Mouse (Mus musculus) frontal cortex, adult 2 months (tissue): ENCODE measurements around the gene St3gal4. TPM values are rescaled to one million over a fixed set of nuclear protein-coding genes. Genes with fewer than 3 reads are reported as not detected.
A peak's percentile ranks its signal among the peaks of the same experiment; 100 is the strongest.

ENCODE experiments used
- DNase-seq, 2 experiments: peaks; one replicate each; pipeline ENCODE4 v3.0.0; 2022; ENCODE audit warnings: low spot score in 1 of 2; ENCODE audit errors: extremely low spot score in 1 of 2
- polyA plus RNA-seq: library from polyadenylated mRNA; depleted of rRNA; stranded (reverse); fragments of >200 nt; gene quantifications from 2 replicates; pipeline ENCODE4 v1.2.3, GENCODE M21; 2012; rRNA removed

Gene St3gal4
- polyA plus RNA-seq, 1 experiment, result 10.2 TPM

GRCm38 (mm10) chr9:35020015-35020653 lies 98.9 kb downstream of the St3gal4 start:
- DNase-seq, result no peak

GRCm38 (mm10) chr9:35019372-35019771 lies 99.7 kb downstream of the St3gal4 start:
- DNase-seq, result peak; percentile 67 to 94

GRCm38 (mm10) chr9:35018056-35018455 lies 101.0 kb downstream of the St3gal4 start:
- DNase-seq, result peak in 1 of 2 experiments; percentile 15

DNA sequence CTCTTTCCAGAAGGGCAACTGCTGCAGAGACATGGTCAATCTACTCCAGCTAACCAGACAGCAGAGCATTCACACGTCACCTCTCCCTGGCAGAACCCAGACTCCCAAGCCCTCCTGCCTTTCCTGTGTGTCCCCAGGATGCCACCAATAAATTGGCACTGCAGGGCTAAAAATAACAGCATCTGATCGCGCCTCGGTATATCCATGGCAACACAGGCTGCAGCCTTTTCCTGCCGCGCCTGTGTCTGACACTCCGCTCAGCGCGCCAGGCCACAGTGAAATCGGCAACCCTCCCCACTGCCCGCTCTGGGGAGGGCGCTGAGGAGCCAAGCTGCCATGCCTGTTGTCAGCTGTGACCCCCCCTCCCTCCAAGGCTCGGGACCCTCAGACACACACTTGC lies 101.5 kb downstream of the St3gal4 start:
- DNase-seq, result peak; percentile 66 to 79

DNA sequence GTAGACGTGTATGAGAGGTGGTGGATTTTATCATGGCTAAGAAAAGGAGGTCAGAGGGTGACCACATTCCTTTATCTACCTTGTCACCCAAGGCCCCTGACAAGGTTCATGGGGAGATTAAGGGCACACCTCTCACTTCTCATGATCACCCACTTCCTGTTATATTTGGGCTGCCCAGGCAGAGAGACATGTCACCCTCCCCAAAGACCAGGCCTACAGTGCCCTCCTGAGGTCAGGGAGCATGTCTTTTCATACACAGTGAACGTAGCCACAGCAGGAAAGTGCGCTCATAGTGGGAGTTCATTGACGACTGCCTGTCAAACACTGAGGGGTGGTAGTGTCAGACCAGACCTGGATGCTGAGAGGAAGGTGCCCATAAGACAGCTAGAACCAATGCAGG lies 102.3 kb downstream of the St3gal4 start:
- peak in 1 of 2 experiments; percentile 31 for DNase-seq

DNA sequence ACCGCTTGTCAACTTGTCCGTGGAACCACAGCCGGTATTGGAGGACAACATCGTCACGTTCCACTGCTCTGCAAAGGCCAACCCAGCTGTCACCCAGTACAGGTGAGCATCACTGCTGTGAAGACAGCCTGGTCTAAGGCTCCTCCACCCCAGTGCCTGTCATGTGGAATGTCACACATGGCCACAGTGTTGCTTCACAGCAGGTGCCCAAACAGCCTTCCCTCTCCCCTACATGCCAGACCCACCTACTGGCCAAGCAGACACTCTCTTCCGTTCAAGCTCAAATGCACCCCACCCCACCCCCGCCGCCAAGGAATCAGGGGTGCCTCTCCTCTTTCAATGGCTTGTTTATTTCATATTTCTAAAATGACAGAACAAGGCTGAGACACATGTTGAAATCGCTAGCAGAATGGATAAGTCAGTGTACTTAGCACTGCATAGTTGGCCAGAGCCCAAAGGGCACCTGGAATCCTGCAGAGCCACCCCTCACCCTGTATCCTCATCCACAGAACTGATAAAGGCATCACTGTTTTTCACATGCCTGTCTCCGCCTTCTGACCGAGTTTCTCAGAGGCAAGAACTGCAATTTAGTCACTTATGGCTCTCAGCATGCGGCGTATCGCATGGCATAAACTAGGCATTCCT lies 111.2 kb downstream of the St3gal4 start:
- no peak for DNase-seq

- no peak for DNase-seq
Observed at GRCm38 (mm10) chr9:35004113-35004512, 115.0 kb downstream of the St3gal4 start.

DNA sequence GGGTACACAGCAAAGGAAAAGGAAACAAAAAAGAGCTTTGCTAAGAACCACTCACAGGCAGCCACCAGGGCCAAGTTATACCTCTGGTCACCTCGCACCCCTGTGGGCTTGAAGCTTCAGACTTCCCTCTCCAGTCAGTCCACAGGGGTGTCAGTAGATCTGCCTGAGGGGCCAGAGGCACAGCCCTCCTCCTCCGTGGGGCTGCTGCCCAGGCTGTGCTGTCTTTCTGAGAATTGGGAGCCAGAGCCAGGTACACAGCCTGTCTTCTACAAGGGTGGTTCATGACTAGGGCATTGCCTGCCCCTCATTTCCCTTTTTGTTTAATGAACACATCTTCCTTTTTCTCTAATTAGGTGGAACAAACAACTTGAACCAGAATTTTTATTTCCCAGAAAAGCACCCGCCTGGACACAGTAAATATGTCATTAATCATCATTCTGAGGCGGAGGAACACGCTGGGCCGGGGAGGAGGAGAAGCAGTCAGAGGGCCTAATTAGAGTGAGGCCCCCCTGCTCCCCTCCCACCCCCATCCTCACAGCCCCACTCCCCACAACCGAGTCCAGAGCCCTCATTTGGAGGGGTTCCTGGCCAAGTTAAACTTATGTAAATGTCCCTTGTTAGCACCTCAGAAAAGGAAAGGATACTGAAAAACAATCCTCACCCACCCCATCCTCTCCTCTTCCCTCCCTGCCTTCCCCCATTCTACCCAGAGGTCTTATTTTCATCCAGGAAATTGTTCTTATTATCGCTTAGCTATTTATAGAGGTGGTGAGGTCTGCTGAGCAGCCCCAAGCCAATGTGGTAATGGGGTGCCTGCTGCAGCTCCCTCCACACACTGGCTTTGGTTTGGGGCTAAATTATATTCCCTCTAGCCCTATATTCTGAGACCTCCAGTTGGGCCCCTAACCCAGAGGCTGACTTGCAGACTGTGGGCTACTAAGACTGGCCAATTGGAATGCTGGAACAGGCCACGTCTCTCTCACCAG lies 120.9 kb downstream of the St3gal4 start:
- no peak for DNase-seq

Other genes with a start within 250 kb of the St3gal4 start
- 23.6 and 23.9 TPM in 2 replicates for gene Dcps, start 56.8 kb upstream of the St3gal4 start, polyA plus RNA-seq
- gene Srpr, start 80.9 kb upstream of the St3gal4 start, polyA plus RNA-seq, result 43.9 and 48.8 TPM in 2 replicates
- gene Tirap, start 81.0 kb upstream of the St3gal4 start, polyA plus RNA-seq, result 1.8 and 1.9 TPM in 2 replicates
- gene Foxred1, start 91.8 kb upstream of the St3gal4 start, polyA plus RNA-seq, result 52.8 and 59.7 TPM in 2 replicates
- gene Fam118b, start 148.5 kb upstream of the St3gal4 start, polyA plus RNA-seq, result 20.0 and 21.4 TPM in 2 replicates
- gene Rpusd4, start 148.6 kb upstream of the St3gal4 start, polyA plus RNA-seq, result 10.0 and 10.8 TPM in 2 replicates